Mouse (Mus musculus) heart, embryonic 12.5 days (tissue): ENCODE results near the gene Nfyc. TPM values are rescaled to one million over a fixed set of nuclear protein-coding genes. Genes with fewer than 3 reads are reported as not detected.

Experiments
- ATAC-seq: fragments of 200-750 bp; cut with Nextera tagmentation; 2 replicates; pipeline ENCODE4 v1.8.0; 2017; ENCODE audit warnings: moderate TSS enrichment, moderate library complexity; ENCODE audit not compliant: insufficient number of reproducible peaks, low FRiP score
- H3K27ac ChIP-seq: fragments of 300-500 bp; sonication (generic); 2 replicates; pipeline ENCODE4 v1.5.1; 2016; ENCODE audit warnings: mild to moderate bottlenecking, moderate library complexity; ENCODE audit not compliant: poor library complexity, severe bottlenecking
- H3K27me3 ChIP-seq: fragments of 300-500 bp; sonication (generic); replicated peaks from 2 replicates; pipeline ENCODE4 v1.6.1; 2016; ENCODE audit warnings: mild to moderate bottlenecking, moderate library complexity
- H3K36me3 ChIP-seq: fragments of 300-500 bp; sonication (generic); 2 replicates; pipeline ENCODE4 v1.6.1; 2016; ENCODE audit warnings: mild to moderate bottlenecking, moderate library complexity
- H3K4me1 ChIP-seq: fragments of 300-500 bp; sonication (generic); replicated peaks from 2 replicates; pipeline ENCODE4 v1.6.1; 2016; ENCODE audit warnings: mild to moderate bottlenecking
- H3K4me2 ChIP-seq: fragments of 300-500 bp; sonication (generic); 2 replicates; pipeline ENCODE4 v1.6.1; 2016; ENCODE audit warnings: mild to moderate bottlenecking, moderate library complexity
- H3K4me3 ChIP-seq: fragments of 300-500 bp; sonication (generic); 2 replicates; pipeline ENCODE4 v1.5.1; 2016; ENCODE audit warnings: mild to moderate bottlenecking
- H3K9ac ChIP-seq: fragments of 300-500 bp; sonication (generic); 2 replicates; pipeline ENCODE4 v1.6.1; 2016; ENCODE audit warnings: mild to moderate bottlenecking, moderate library complexity
- H3K9me3 ChIP-seq: fragments of 300-500 bp; sonication (generic); replicated peaks from 2 replicates; pipeline ENCODE4 v1.6.1; 2016; ENCODE audit warnings: mild to moderate bottlenecking, moderate library complexity
- WGBS: fragments of 180-500 bp; shearing (Covaris S2); methylation state at CpG from one replicate; pipeline ENCODE4 v1.1.7; 2016; 5-methylcytosine and 5-hydroxymethylcytosine counted together
- polyA plus RNA-seq: library from polyadenylated mRNA; unstranded; fragments of >200 nt; fragmentation: Nextera tagmentation; extraction: Ambion mirVana; gene quantifications from 2 replicates; pipeline ENCODE4 v1.2.1, GENCODE M21; 2016

Nfyc gene
- polyA plus RNA-seq, 1 experiment from 2014 or later, result 102 TPM

DNA sequence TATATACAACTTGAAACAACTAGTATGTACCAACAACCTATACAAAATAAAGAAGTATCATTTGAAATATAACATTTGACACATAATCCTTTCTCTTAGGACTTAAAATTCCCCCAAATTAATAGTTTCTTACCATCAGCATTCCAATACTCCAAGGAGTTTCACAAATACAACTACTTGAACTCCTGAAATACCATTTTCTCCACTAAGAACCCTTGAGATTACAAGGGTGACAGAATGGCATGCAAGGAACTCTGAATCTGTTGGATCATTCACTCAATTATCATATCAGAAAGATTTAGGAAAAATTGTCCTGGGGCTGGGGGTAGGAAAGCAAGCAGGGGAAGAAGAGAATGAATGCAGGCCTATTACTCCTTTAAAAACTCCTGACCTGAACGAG, 17.6 kb downstream of the Nfyc start:
- Histone ChIP-seq H3K4me3 (peak overlapping the region; percentile 59), H3K36me3 (no peaks in the 10 kb centered on the region), H3K4me1 (peaks cover 47% of the 10 kb centered on the region), H3K9me3 (no peaks in the 10 kb centered on the region), H3K27ac (peak overlapping the region; percentile 96), H3K4me2 (peak overlapping the region; percentile 69), H3K27me3 (no peaks in the 10 kb centered on the region), H3K9ac (peak overlapping the region; percentile 93)
- ATAC-seq, result no peak
- WGBS, result 29% methylated on average over 1 of the region's 1 CpGs

DNA sequence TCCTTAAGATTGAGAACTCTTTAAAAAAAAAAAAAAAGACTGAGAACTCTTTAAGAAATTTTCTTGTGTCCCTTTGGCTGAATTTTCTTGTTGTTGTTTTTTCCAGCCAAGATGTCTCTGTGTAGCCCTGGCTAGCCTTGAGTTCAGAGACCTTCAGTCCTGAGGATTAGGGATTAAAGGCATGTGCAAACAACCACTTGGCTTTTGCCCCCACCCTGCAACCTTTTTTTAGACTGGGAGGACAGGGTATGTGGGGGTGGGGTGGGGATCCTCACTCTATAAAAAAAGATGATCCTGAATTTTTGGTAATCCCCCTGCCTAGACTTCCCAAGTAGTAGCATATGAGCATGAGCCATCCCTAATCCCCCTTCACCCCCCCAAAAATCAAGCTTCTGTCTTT, 25.6 kb downstream of the Nfyc start:
- Histone ChIP-seq H3K27ac (no peak overlapping the region), H3K27me3 (no peaks in the 10 kb centered on the region), H3K4me2 (0 out of 2 replicates have a peak overlapping the region, but pooled peaks have one; percentile 2), H3K4me1 (peaks cover 22% of the 10 kb centered on the region), H3K9me3 (no peaks in the 10 kb centered on the region), H3K4me3 (no peak overlapping the region), H3K9ac (no peak overlapping the region), H3K36me3 (peaks cover 13% of the 10 kb centered on the region)
- ATAC-seq, result no peak

DNA sequence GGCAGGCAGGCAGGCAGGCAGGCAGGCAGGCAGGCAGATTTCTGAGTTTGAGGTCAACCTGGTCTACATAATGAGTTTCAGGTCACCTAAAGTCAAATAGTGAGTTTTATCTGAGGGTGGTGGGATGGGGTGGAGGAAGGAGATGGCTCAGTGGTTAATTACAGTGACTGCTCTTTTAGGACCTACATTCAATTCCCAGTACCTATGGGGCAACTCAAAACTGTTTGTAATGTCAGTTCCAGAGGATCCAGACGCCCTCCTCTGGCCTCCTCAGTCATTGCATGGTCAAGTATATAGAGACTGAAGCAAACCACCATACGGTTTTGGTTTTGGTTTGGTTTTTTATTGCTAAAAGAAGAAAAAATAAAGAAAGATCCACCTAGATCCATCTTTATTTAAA, 29.9 kb downstream of the Nfyc start:
- H3K27ac ChIP-seq, result no peak overlapping the region
- H3K27me3 ChIP-seq, result no peaks in the 10 kb centered on the region
- H3K4me1 ChIP-seq, result peaks cover 15% of the 10 kb centered on the region
- H3K4me3 ChIP-seq, result no peak overlapping the region
- no peak for ATAC-seq
- peaks cover 17% of the 10 kb centered on the region for H3K36me3 ChIP-seq
- no peak overlapping the region for H3K9ac ChIP-seq
- H3K9me3 ChIP-seq, result no peaks in the 10 kb centered on the region
- no peak overlapping the region for H3K4me2 ChIP-seq
- WGBS, result 40% methylated on average over 2 of the region's 2 CpGs

DNA sequence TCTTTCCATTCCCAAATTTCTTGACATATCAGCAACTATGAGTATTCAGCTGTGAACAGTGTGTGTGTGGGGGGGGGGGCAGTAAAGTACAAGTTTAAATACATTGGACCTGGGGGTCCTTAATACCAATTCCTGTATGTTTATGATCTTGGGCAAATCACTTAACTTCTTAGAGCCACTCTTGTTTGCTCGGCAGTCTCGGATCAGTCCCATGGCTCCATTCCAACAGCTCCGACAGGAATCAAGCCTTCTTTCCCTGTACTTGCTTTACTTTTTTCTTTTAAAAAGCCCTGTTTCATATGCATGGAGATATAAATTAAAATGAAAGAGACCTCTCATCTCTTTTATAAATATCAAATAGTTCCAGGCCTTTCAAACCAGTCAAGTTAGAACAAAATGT, 30.7 kb downstream of the Nfyc start:
- H3K4me3 ChIP-seq, result no peak overlapping the region
- no peak overlapping the region for H3K4me2 ChIP-seq
- H3K36me3 ChIP-seq, result peaks cover 17% of the 10 kb centered on the region
- H3K9ac ChIP-seq, result no peak overlapping the region
- ATAC-seq, result no peak
- no peaks in the 10 kb centered on the region for H3K9me3 ChIP-seq
- peaks cover 13% of the 10 kb centered on the region for H3K4me1 ChIP-seq
- no peaks in the 10 kb centered on the region for H3K27me3 ChIP-seq
- WGBS, result 61% methylated on average over 3 of the region's 3 CpGs
- no peak overlapping the region for H3K27ac ChIP-seq

DNA sequence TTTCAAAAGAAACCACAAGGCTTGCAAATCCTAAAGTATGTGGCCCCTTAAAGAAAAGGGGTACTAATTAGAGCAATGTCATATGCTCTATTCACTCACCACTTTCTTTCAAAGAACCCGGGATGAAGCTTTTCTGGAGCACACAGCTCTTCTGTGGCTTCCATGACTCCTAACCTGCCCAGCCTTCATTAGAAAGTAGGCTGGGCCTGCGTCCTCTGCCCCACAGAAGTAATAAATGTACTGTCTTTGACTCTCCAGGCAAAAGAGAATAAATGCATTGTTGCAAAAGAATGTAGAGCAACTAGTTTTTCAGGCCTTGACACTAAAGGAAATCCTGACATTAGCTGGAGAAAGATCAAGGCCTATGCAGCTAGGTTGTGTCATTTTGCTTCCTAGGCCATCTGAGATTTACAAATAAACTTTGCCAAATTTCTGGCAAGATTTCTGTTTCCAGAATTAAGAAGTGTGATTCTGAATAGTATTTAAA, 31.6 kb downstream of the Nfyc start:
- no peak overlapping the region for H3K9ac ChIP-seq
- 67% methylated on average over 2 of the region's 2 CpGs for WGBS
- H3K4me2 ChIP-seq, result no peak overlapping the region
- H3K36me3 ChIP-seq, result peaks cover 15% of the 10 kb centered on the region
- H3K4me1 ChIP-seq, result peaks cover 20% of the 10 kb centered on the region
- H3K27me3 ChIP-seq, result no peaks in the 10 kb centered on the region
- H3K4me3 ChIP-seq, result no peak overlapping the region
- no peak overlapping the region for H3K27ac ChIP-seq
- H3K9me3 ChIP-seq, result no peaks in the 10 kb centered on the region
- ATAC-seq, result no peak

DNA sequence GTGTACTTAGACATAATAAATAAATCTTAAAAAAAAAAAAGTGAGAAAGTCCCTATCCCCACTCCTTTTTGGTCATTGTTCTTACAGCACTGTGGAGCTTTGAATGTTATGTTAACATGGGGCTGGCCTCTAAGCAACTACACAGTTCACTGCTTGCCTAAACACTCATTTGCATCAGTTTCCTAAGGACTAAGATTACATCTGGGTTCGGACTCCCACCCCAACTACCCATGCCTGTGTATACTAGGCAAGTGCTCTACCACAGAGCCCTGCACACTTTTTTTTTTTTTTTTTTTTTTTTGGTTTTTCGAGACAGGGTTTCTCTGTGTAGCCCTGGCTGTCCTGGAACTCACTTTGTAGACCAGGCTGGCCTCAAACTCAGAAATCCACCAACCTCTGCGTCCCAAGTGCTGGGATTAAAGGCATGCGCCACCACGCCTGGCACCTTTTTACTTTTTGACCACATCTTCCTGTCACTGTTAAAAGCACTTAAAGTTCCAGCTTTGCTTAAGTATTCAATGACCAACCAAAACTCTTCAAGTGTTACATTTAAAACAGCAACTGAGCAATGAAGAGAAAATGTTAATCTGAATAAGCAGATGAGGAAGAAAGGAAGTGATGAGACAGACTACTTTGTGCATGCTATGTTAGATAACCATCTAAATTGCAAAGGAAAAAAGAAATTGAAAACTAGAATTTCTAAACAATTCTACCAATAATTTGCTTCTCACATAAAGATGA, 33.2 kb downstream of the Nfyc start:
- Histone ChIP-seq H3K4me2 (no peak overlapping the region), H3K9me3 (no peaks in the 10 kb centered on the region), H3K27ac (no peak overlapping the region), H3K9ac (no peak overlapping the region), H3K4me3 (no peak overlapping the region), H3K4me1 (peaks cover 27% of the 10 kb centered on the region), H3K36me3 (peaks cover 4% of the 10 kb centered on the region; the same call in 1 of the 2 replicates), H3K27me3 (no peaks in the 10 kb centered on the region)
- 88% methylated on average over 5 of the region's 5 CpGs for WGBS
- no peak for ATAC-seq

DNA sequence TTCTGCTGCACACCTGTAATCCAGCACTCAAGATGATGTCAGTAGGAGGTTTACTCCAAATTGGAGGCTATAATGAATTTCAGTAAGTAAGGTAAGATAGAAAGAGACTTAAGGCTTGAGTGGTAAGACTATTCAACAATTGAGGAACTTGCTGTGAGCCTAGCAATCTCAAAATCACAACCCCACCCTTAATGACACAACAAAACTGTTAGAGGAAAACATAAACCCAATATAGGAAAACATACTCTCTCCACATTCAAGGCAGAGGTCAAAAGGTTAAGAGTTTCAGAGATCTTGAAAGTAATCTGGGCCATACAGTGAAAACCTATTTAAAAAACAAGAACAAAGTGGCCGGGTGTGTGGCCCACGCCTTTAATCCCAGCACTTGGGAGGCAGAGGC, 34.7 kb downstream of the Nfyc start:
- no peak for ATAC-seq
- no peaks in the 10 kb centered on the region for H3K27me3 ChIP-seq
- no peak overlapping the region for H3K27ac ChIP-seq
- peaks cover 33% of the 10 kb centered on the region for H3K4me1 ChIP-seq
- no peaks in the 10 kb centered on the region for H3K9me3 ChIP-seq
- H3K4me2 ChIP-seq, result no peak overlapping the region
- H3K36me3 ChIP-seq, result peaks cover 4% of the 10 kb centered on the region; the same call in 1 of the 2 replicates
- 85% methylated on average over 2 of the region's 2 CpGs for WGBS
- H3K9ac ChIP-seq, result no peak overlapping the region
- H3K4me3 ChIP-seq, result no peak overlapping the region

DNA sequence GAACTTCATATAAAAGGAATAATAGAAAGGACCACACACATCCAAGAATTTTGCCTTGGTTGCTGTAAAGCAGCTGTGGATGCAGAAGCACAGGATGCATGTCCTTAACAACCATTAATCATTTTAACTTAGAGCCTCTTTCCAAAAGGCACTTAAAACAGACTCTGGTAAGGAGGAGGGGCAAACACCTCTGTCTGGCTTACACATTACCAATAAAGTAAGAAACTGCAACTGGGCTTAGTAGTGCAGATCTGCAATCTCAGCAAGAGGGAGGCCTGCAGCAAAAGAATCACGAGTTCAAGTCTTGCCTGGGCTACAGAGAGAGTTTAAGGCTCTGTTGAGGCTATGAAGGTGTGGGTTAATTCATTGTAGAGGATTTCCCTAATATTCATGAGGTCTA, 35.7 kb downstream of the Nfyc start:
- Histone ChIP-seq H3K4me3 (no peak overlapping the region), H3K9me3 (no peaks in the 10 kb centered on the region), H3K27me3 (no peaks in the 10 kb centered on the region), H3K9ac (no peak overlapping the region), H3K27ac (no peak overlapping the region), H3K36me3 (peaks cover 6% of the 10 kb centered on the region; the same call in 1 of the 2 replicates), H3K4me2 (no peak overlapping the region), H3K4me1 (peaks cover 32% of the 10 kb centered on the region)
- ATAC-seq, result no peak
- WGBS, result 81% methylated on average over 1 of the region's 1 CpGs

DNA sequence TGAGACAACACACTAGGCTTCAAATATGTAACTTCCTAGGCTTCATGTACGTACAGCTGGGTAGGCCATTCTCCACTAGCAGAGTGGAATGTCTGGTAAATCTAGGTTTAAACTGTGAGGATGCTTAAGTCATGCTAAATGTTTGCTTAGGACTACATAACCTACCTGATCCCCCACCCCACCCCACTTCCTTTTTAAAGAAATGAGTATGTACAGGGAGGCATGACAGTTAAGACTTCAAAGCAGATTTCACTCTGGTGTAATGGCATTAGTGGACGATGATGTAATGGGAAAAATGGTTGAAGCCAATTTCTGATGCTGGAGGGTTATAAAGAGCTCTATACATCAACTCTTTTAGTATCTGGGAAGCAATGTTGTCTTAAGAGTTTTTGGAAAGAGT, 38.5 kb downstream of the Nfyc start:
- no peaks in the 10 kb centered on the region for H3K9me3 ChIP-seq
- H3K4me3 ChIP-seq, result no peak overlapping the region
- no peaks in the 10 kb centered on the region for H3K27me3 ChIP-seq
- no peak overlapping the region for H3K4me2 ChIP-seq
- H3K27ac ChIP-seq, result peak overlapping the region; percentile 51
- H3K36me3 ChIP-seq, result peaks cover 25% of the 10 kb centered on the region
- no peak overlapping the region for H3K9ac ChIP-seq
- 72% methylated on average over 2 of the region's 2 CpGs for WGBS
- ATAC-seq, result peak; percentile 45; the same call in 1 of the 2 replicates
- H3K4me1 ChIP-seq, result peaks cover 24% of the 10 kb centered on the region

DNA sequence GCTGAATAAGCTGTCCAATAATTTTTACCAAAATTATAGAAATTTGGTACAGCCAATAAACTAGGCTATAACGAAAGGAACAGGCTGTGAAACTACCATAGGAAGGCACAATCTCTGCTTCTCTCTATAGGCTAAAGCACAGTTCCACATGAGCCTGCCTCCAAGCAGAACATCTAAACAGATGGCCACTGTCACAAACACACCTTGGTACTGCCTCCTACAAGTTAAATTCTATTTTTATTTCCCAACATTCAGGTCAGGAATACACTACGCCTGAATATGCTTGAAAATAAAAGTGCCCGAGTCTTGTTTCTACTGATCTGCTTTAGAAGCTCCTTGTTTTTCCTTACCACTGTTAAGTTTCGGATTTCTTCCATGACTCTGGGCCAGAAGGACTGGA, 41.3 kb downstream of the Nfyc start:
- Histone ChIP-seq H3K27ac (no peak overlapping the region), H3K36me3 (peaks cover 50% of the 10 kb centered on the region), H3K4me3 (no peak overlapping the region), H3K27me3 (no peaks in the 10 kb centered on the region), H3K4me1 (peaks cover 14% of the 10 kb centered on the region), H3K4me2 (no peak overlapping the region), H3K9me3 (no peaks in the 10 kb centered on the region), H3K9ac (no peak overlapping the region)
- 88% methylated on average over 4 of the region's 4 CpGs for WGBS
- ATAC-seq, result no peak

DNA sequence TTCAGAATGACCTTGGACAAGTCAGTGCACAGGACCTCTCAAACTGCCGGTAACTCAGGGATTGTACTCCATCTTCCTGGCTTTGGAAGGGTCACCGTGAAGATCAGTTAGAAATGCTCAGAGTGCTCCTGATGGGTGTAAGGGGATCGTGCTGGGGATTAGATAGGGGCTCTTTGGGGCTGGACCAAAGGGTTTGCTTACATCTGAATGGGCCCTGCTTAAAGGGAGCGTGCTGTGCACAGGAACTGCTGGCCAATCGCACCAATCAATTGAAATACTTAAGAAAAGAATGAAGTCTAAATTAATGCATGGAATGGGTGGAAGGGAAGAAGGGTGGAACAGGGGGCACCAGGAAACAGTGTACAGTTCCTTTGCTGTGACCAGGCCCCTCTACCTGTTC, 75.6 kb downstream of the Nfyc start:
- Histone ChIP-seq H3K4me3 (no peak overlapping the region), H3K4me1 (no peaks in the 10 kb centered on the region), H3K27me3 (peaks cover 19% of the 10 kb centered on the region), H3K36me3 (peaks cover 40% of the 10 kb centered on the region), H3K27ac (no peak overlapping the region), H3K4me2 (no peak overlapping the region), H3K9me3 (no peaks in the 10 kb centered on the region), H3K9ac (no peak overlapping the region)
- 65% methylated on average over 5 of the region's 5 CpGs for WGBS
- ATAC-seq, result no peak

DNA sequence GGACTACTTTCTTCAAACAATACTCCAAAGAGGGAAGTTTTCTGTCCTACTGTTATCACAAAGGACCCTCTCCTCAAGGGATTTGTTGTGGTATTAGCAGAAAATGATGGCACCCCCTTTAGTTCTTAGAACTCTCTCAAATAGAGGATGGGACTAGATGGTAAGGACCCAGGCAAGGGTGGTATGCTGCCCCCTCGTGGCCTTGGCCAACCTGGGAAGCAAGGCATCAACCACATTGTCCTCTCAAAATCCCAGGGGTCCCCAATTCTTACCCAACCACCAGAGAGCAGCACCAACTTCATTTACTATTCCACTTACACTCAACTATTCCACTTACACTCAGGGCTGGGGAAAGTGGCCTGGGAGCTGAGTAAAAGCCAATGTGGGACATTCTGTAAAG, 76.1 kb downstream of the Nfyc start:
- H3K9me3 ChIP-seq, result no peaks in the 10 kb centered on the region
- H3K9ac ChIP-seq, result no peak overlapping the region
- H3K4me1 ChIP-seq, result no peaks in the 10 kb centered on the region
- no peak overlapping the region for H3K4me3 ChIP-seq
- H3K27me3 ChIP-seq, result peaks cover 23% of the 10 kb centered on the region
- ATAC-seq, result no peak
- H3K36me3 ChIP-seq, result peaks cover 35% of the 10 kb centered on the region
- H3K4me2 ChIP-seq, result no peak overlapping the region
- no peak overlapping the region for H3K27ac ChIP-seq
- WGBS, result 0% methylated on average over 1 of the region's 1 CpGs
